Mouse (Mus musculus) ES-E14 (cell line): ENCODE measurements around the gene Setd7.

ENCODE experiments used
- CHD2 ChIP-seq: IDR thresholded peaks from 2 replicates; pipeline ENCODE4 v1.6.1; 2014; ENCODE audit warnings: mild to moderate bottlenecking, low read depth, low read length, inconsistent platforms
- MAFK ChIP-seq: IDR thresholded peaks from 2 replicates; pipeline ENCODE4 v1.6.1; 2014; ENCODE audit warnings: mild to moderate bottlenecking, low read depth, low read length, inconsistent platforms; ENCODE audit not compliant: insufficient read depth
- ZC3H11A ChIP-seq: IDR thresholded peaks from 2 replicates; pipeline ENCODE4 v1.6.1; 2012; ENCODE audit warnings: low read depth, mild to moderate bottlenecking, inconsistent platforms, low read length, borderline replicate concordance
- ZNF384 ChIP-seq: IDR thresholded peaks from 2 replicates; pipeline ENCODE4 v1.6.1; 2012; ENCODE audit warnings: low read depth, low read length, inconsistent platforms

DNA sequence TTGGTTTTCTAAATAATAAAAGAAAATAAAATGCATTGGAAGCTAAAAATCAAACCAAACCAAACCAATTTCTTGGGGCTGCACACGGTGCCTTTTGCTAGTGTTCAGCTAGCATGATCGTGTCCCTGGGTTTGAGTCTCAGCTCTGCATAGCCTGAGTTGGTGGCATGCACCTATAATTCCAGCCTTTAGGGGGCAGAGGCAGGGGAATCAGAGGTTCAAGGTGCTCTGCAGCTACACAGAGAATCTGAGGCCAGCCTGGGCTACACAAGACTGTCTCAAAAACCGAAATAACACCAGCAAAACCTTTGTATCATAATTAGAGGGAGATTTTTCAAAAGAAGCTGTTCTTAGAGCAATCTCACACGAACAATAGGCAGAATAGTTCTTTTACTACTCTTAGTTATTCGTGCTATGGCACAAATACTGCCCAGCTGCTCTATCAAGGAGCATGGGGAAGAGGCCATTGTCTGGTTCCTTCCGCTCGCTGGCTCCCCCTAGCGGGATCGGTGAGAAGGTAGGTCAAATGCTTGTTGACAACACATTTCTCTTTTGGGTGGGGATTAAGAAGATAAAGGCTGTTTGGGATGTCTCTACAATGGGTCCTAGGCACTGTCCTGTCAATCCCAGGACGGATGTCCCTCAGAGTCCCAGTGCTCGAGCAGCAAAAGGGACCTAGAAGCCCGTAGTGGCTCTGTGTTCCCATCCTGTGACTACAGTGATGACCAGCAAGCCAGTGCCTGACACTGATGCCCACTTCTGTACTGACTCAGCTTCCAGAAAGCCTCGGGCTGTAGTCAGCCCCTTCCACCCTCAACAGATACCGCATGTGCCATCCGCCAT, 20.9 kb downstream of the Setd7 start:
- TF ChIP-seq ZNF384 (no peak), CHD2 (no peak), ZC3H11A (no peak), MAFK (no peak)
